Mouse (Mus musculus): ENCODE measurements around the gene Elovl5. TPM values are rescaled to one million over a fixed set of nuclear protein-coding genes. Genes with fewer than 3 reads are reported as not detected.
"Not testable (repeated sequence)": the region's sequence is repeated elsewhere in the genome, so short reads cannot be mapped to it uniquely, and the experiment has no call there.

Gene Elovl5
- polyA plus RNA-seq, 1 experiment from 2014 or later, result 58.7 TPM

GRCm38 (mm10) chr9:77992276-77992675 lies 75.1 kb downstream of the Elovl5 start:
- no peaks in the 10 kb centered on the region for H3K27me3 ChIP-seq (replicated peaks)
- no peaks in the 10 kb centered on the region for H3K4me1 ChIP-seq
- 96% methylated on average over 6 of the region's 6 CpGs for WGBS
- no peak overlapping the region for H3K9ac ChIP-seq
- no peak overlapping the region for H3K4me2 ChIP-seq
- no peak for ATAC-seq (replicated peaks)
- no peaks in the 10 kb centered on the region for H3K9me3 ChIP-seq
- H3K27ac ChIP-seq, result no peak overlapping the region
- no peak overlapping the region for H3K4me3 ChIP-seq
- H3K36me3 ChIP-seq (replicated peaks), result no peaks in the 10 kb centered on the region

GRCm38 (mm10) chr9:77993101-77993500 lies 75.9 kb downstream of the Elovl5 start:
- H3K9ac ChIP-seq, result no peak overlapping the region
- H3K4me3 ChIP-seq, result no peak overlapping the region
- no peaks in the 10 kb centered on the region for H3K36me3 ChIP-seq (replicated peaks)
- no peak overlapping the region for H3K4me2 ChIP-seq
- H3K27ac ChIP-seq, result no peak overlapping the region
- no peaks in the 10 kb centered on the region for H3K27me3 ChIP-seq (replicated peaks)
- no peaks in the 10 kb centered on the region for H3K4me1 ChIP-seq
- WGBS, result 85% methylated on average over 1 of the region's 1 CpGs
- no peak for ATAC-seq (replicated peaks)
- H3K9me3 ChIP-seq, result no peaks in the 10 kb centered on the region

GRCm38 (mm10) chr9:77993538-77994255 lies 76.5 kb downstream of the Elovl5 start:
- not testable (repeated sequence) for H3K4me1 ChIP-seq; H3K9ac ChIP-seq; H3K4me2 ChIP-seq; H3K9me3 ChIP-seq; H3K27ac ChIP-seq; H3K36me3 ChIP-seq (replicated peaks); H3K4me3 ChIP-seq; H3K27me3 ChIP-seq (replicated peaks); ATAC-seq (replicated peaks)
- 94% methylated on average over 2 of the region's 2 CpGs for WGBS

GRCm38 (mm10) chr9:77995235-77995634 lies 78.1 kb downstream of the Elovl5 start:
- Histone ChIP-seq H3K27me3 (replicated peaks) (no peaks in the 10 kb centered on the region), H3K4me3 (no peak overlapping the region), H3K9me3 (no peaks in the 10 kb centered on the region), H3K9ac (no peak overlapping the region), H3K27ac (no peak overlapping the region), H3K36me3 (replicated peaks) (no peaks in the 10 kb centered on the region), H3K4me2 (no peak overlapping the region), H3K4me1 (no peaks in the 10 kb centered on the region)
- 79% methylated on average over 9 of the region's 9 CpGs for WGBS
- no peak for ATAC-seq (replicated peaks)

GRCm38 (mm10) chr9:78000586-78001500 lies 83.7 kb downstream of the Elovl5 start:
- H3K4me2 ChIP-seq, result no peak overlapping the region
- H3K36me3 ChIP-seq (replicated peaks), result no peaks in the 10 kb centered on the region
- H3K4me3 ChIP-seq, result no peak overlapping the region
- H3K4me1 ChIP-seq, result no peaks in the 10 kb centered on the region
- H3K27me3 ChIP-seq (replicated peaks), result no peaks in the 10 kb centered on the region
- H3K9ac ChIP-seq, result no peak overlapping the region
- ATAC-seq (replicated peaks), result no peak
- no peaks in the 10 kb centered on the region for H3K9me3 ChIP-seq
- 86% methylated on average over 7 of the region's 7 CpGs for WGBS
- no peak overlapping the region for H3K27ac ChIP-seq

GRCm38 (mm10) chr9:78003278-78003677 lies 86.1 kb downstream of the Elovl5 start:
- Histone ChIP-seq H3K4me1 (no peaks in the 10 kb centered on the region), H3K4me3 (no peak overlapping the region), H3K9ac (no peak overlapping the region), H3K4me2 (no peak overlapping the region), H3K36me3 (replicated peaks) (no peaks in the 10 kb centered on the region), H3K27ac (no peak overlapping the region), H3K27me3 (replicated peaks) (no peaks in the 10 kb centered on the region), H3K9me3 (no peaks in the 10 kb centered on the region)
- no peak for ATAC-seq (replicated peaks)
- WGBS, result 84% methylated on average over 2 of the region's 2 CpGs

GRCm38 (mm10) chr9:78005481-78005880 lies 88.3 kb downstream of the Elovl5 start:
- H3K4me3 ChIP-seq, result no peak overlapping the region
- no peaks in the 10 kb centered on the region for H3K4me1 ChIP-seq
- H3K27ac ChIP-seq, result no peak overlapping the region
- no peak for ATAC-seq (replicated peaks)
- no peaks in the 10 kb centered on the region for H3K27me3 ChIP-seq (replicated peaks)
- H3K4me2 ChIP-seq, result no peak overlapping the region
- no peaks in the 10 kb centered on the region for H3K9me3 ChIP-seq
- H3K36me3 ChIP-seq (replicated peaks), result no peaks in the 10 kb centered on the region
- WGBS, result 64% methylated on average over 3 of the region's 3 CpGs
- no peak overlapping the region for H3K9ac ChIP-seq

- 60% methylated on average over 19 of the region's 19 CpGs for WGBS
- Histone ChIP-seq H3K4me1 (no peaks in the 10 kb centered on the region), H3K4me3 (no peak overlapping the region), H3K27ac (no peak overlapping the region), H3K4me2 (no peak overlapping the region), H3K9ac (no peak overlapping the region), H3K36me3 (replicated peaks) (no peaks in the 10 kb centered on the region), H3K9me3 (no peaks in the 10 kb centered on the region), H3K27me3 (replicated peaks) (no peaks in the 10 kb centered on the region)
- peak; percentile 69; the same call in 1 of the 2 replicates for ATAC-seq (replicated peaks)
Measured at GRCm38 (mm10) chr9:78006209-78007001, 89.2 kb downstream of the Elovl5 start.

GRCm38 (mm10) chr9:78009382-78009781 lies 92.2 kb downstream of the Elovl5 start:
- no peak for ATAC-seq (replicated peaks)
- Histone ChIP-seq H3K27ac (no peak overlapping the region), H3K4me3 (no peak overlapping the region), H3K4me1 (no peaks in the 10 kb centered on the region), H3K36me3 (replicated peaks) (no peaks in the 10 kb centered on the region), H3K9ac (no peak overlapping the region), H3K9me3 (no peaks in the 10 kb centered on the region), H3K27me3 (replicated peaks) (no peaks in the 10 kb centered on the region), H3K4me2 (no peak overlapping the region)
- 93% methylated on average over 7 of the region's 7 CpGs for WGBS

- H3K4me1 ChIP-seq, result no peaks in the 10 kb centered on the region
- H3K9ac ChIP-seq, result no peak overlapping the region
- H3K36me3 ChIP-seq (replicated peaks), result no peaks in the 10 kb centered on the region
- no peaks in the 10 kb centered on the region for H3K9me3 ChIP-seq
- H3K4me3 ChIP-seq, result no peak overlapping the region
- H3K27ac ChIP-seq, result no peak overlapping the region
- no peak overlapping the region for H3K4me2 ChIP-seq
- 94% methylated on average over 5 of the region's 5 CpGs for WGBS
- no peak for ATAC-seq (replicated peaks)
- no peaks in the 10 kb centered on the region for H3K27me3 ChIP-seq (replicated peaks)
Measured at GRCm38 (mm10) chr9:78010187-78010586, 93.0 kb downstream of the Elovl5 start.

GRCm38 (mm10) chr9:78010707-78011106 lies 93.5 kb downstream of the Elovl5 start:
- H3K27ac ChIP-seq, result no peak overlapping the region
- H3K4me3 ChIP-seq, result no peak overlapping the region
- H3K4me2 ChIP-seq, result no peak overlapping the region
- no peak for ATAC-seq (replicated peaks)
- no peaks in the 10 kb centered on the region for H3K36me3 ChIP-seq (replicated peaks)
- H3K27me3 ChIP-seq (replicated peaks), result no peaks in the 10 kb centered on the region
- no peak overlapping the region for H3K9ac ChIP-seq
- no peaks in the 10 kb centered on the region for H3K4me1 ChIP-seq
- 76% methylated on average over 10 of the region's 10 CpGs for WGBS
- no peaks in the 10 kb centered on the region for H3K9me3 ChIP-seq

GRCm38 (mm10) chr9:78012066-78012465 lies 94.9 kb downstream of the Elovl5 start:
- H3K4me3 ChIP-seq, result no peak overlapping the region
- H3K27me3 ChIP-seq (replicated peaks), result no peaks in the 10 kb centered on the region
- no peaks in the 10 kb centered on the region for H3K9me3 ChIP-seq
- WGBS, result 91% methylated on average over 4 of the region's 4 CpGs
- no peak overlapping the region for H3K4me2 ChIP-seq
- H3K4me1 ChIP-seq, result no peaks in the 10 kb centered on the region
- H3K27ac ChIP-seq, result no peak overlapping the region
- no peak for ATAC-seq (replicated peaks)
- no peak overlapping the region for H3K9ac ChIP-seq
- no peaks in the 10 kb centered on the region for H3K36me3 ChIP-seq (replicated peaks)
